Mouse (Mus musculus) urinary bladder, postnatal 14 days (tissue): ENCODE measurements around the gene Neurl4.
"Not testable (repeated sequence)": the region's sequence is repeated elsewhere in the genome, so short reads cannot be mapped to it uniquely, and the experiment has no call there.

ENCODE experiments used
- DNase-seq: peaks from one replicate; pipeline ENCODE4 v3.0.0; 2021; ENCODE audit warnings: low spot score

The Neurl4 gene

GRCm38 (mm10) chr11:69900471-69901405 lies at the start of gene Neurl4, which contains the start of gene 2810408A11Rik:
Gene Neurl4, plus strand, starts transcription at chr11:69901072.
Gene 2810408A11Rik, minus strand, starts transcription at chr11:69900987.
- peak; percentile 91 for DNase-seq

GRCm38 (mm10) chr11:69853994-69854393 lies 46.9 kb upstream of the Neurl4 start:
- no peak for DNase-seq

GRCm38 (mm10) chr11:69854680-69855079 lies 46.2 kb upstream of the Neurl4 start:
- DNase-seq, result no peak

GRCm38 (mm10) chr11:69855347-69855746 lies 45.5 kb upstream of the Neurl4 start:
- DNase-seq, result no peak

GRCm38 (mm10) chr11:69858113-69858998 lies 42.5 kb upstream of the Neurl4 start, which contains the start of gene Tnk1:
Gene Tnk1, minus strand, starts transcription at chr11:69858730.
- DNase-seq, result peak; percentile 74

- not testable (repeated sequence) for DNase-seq
These were observed 37.1 kb upstream of the Neurl4 start for GRCm38 (mm10) chr11:69863729-69864128.

GRCm38 (mm10) chr11:69864138-69864860 lies 36.6 kb upstream of the Neurl4 start:
- no peak for DNase-seq

- no peak for DNase-seq
These were observed 35.3 kb upstream of the Neurl4 start for GRCm38 (mm10) chr11:69865561-69865960.

GRCm38 (mm10) chr11:69867335-69867734 lies 33.5 kb upstream of the Neurl4 start:
- DNase-seq, result no peak

GRCm38 (mm10) chr11:69870289-69871069 lies 30.4 kb upstream of the Neurl4 start:
- DNase-seq, result no peak

GRCm38 (mm10) chr11:69871822-69872221 lies 29.1 kb upstream of the Neurl4 start:
- DNase-seq, result no peak

GRCm38 (mm10) chr11:69872451-69872850 lies 28.4 kb upstream of the Neurl4 start:
- DNase-seq, result no peak

GRCm38 (mm10) chr11:69876186-69876585 lies 24.7 kb upstream of the Neurl4 start:
- no peak for DNase-seq

- peak; percentile 90 for DNase-seq
These were observed 24.0 kb upstream of the Neurl4 start for GRCm38 (mm10) chr11:69876867-69877266.

GRCm38 (mm10) chr11:69877878-69878277 lies 23.0 kb upstream of the Neurl4 start, which contains the start of gene Tmem95:
Gene Tmem95, minus strand, starts transcription at chr11:69878018.
- DNase-seq, result no peak

- DNase-seq, result peak; percentile 43
These were observed 22.5 kb upstream of the Neurl4 start for GRCm38 (mm10) chr11:69878399-69878798.

- no peak for DNase-seq
These were observed 21.9 kb upstream of the Neurl4 start for GRCm38 (mm10) chr11:69878952-69879351.

- DNase-seq, result no peak
These were observed 21.2 kb upstream of the Neurl4 start for GRCm38 (mm10) chr11:69879711-69880110.

GRCm38 (mm10) chr11:69880506-69880852 lies 20.4 kb upstream of the Neurl4 start:
- peak; percentile 77 for DNase-seq

GRCm38 (mm10) chr11:69880853-69881603 lies 19.8 kb upstream of the Neurl4 start, which contains the start of gene Kctd11:
Gene Kctd11, minus strand, starts transcription at chr11:69881406.
- peak; percentile 95 for DNase-seq
